Comparison of ENCODE assay signal across 27 mouse cellular contexts in the genomic region with DNA sequence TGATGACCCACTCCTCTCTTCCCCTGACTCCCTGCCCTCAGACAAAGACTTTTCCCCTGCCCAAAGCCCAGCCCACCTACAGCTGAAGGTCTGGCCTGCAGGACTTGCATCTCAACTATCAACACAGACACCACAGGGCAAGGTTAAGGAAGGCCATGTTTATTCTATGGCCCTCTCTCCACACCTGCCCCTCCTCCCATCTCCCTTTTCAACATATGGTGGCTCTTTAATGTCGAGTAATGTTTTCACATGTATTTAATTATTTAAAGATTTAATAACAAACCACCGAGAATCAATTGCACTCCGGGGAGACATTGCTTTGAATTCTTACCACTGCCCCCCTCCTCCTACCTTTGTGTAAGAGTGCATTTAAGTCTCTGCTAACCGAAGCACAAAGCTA.
DNase-seq lines count a peak whose midpoint lies in the region; ATAC-seq and TF ChIP-seq lines count a peak whose summit lies in the region.
"Had no signal": no experiment of that assay in that cellular context is flagged by ENCODE, and none has a peak within 500 bp of the region (broad histone marks: within the 10 kb centered on the region; RNA-seq: fewer than 3 reads in every experiment).

No protein-coding gene starts in this region.

- H3K4me3 ChIP-seq in midbrain, embryonic 14.5 days (replicated peaks; ENCODE audit: low read depth, low read length) = no peak overlapping the region
- no peak overlapping the region for H3K4me3 ChIP-seq in midbrain, postnatal 0 days (ENCODE audit: low read depth, low read length)
- no peak overlapping the region for H3K4me3 ChIP-seq in neural tube, embryonic 13.5 days
- H3K4me3 ChIP-seq: embryonic facial prominence, embryonic 15.5 days; forebrain, embryonic 15.5 days; heart, embryonic 12.5 days had no signal

- no peaks in the 10 kb centered on the region for H3K9me3 ChIP-seq in midbrain, embryonic 14.5 days (ENCODE audit: control insufficient read depth, low read length)
- H3K9me3 ChIP-seq in midbrain, postnatal 0 days (ENCODE audit: low read length) = no peaks in the 10 kb centered on the region
- no peaks in the 10 kb centered on the region for H3K9me3 ChIP-seq in neural tube, embryonic 13.5 days
- H3K9me3 ChIP-seq: embryonic facial prominence, embryonic 15.5 days; forebrain, embryonic 15.5 days; heart, embryonic 12.5 days had no signal

- no peaks in the 10 kb centered on the region for H3K27me3 ChIP-seq in midbrain, embryonic 14.5 days (ENCODE audit: control insufficient read depth, insufficient read depth, low read length)
- no peaks in the 10 kb centered on the region for H3K27me3 ChIP-seq in midbrain, postnatal 0 days (ENCODE audit: insufficient read depth, low read length)
- H3K27me3 ChIP-seq in neural tube, embryonic 13.5 days = no peaks in the 10 kb centered on the region
- H3K27me3 ChIP-seq: embryonic facial prominence, embryonic 15.5 days; forebrain, embryonic 15.5 days; heart, embryonic 12.5 days had no signal

- no peak overlapping the region for H3K27ac ChIP-seq in midbrain, embryonic 14.5 days (replicated peaks; ENCODE audit: low read depth, low read length)
- H3K27ac ChIP-seq in midbrain, postnatal 0 days (ENCODE audit: low read depth, low read length) = no peak overlapping the region
- H3K27ac ChIP-seq in neural tube, embryonic 13.5 days (replicated peaks) = peak overlapping the region; percentile 25
- H3K27ac ChIP-seq: embryonic facial prominence, embryonic 15.5 days; forebrain, embryonic 15.5 days had no signal

- H3K4me2 ChIP-seq in midbrain, embryonic 14.5 days (ENCODE audit: low read length) = no peak overlapping the region
- no peak overlapping the region for H3K4me2 ChIP-seq in midbrain, postnatal 0 days (ENCODE audit: low read depth, low read length, poor library complexity, severe bottlenecking)
- no peak overlapping the region for H3K4me2 ChIP-seq in neural tube, embryonic 13.5 days
- H3K4me2 ChIP-seq: embryonic facial prominence, embryonic 15.5 days; forebrain, embryonic 15.5 days; heart, embryonic 12.5 days; liver, embryonic 11.5 days had no signal

- no peak for TF ChIP-seq CTCF in midbrain, postnatal 0 days (IDR thresholded peaks at IDR 0.05)

- peak; percentile 37 for DNase-seq in heart, adult 11 months
- DNase-seq in heart, postnatal 14 days = no peak
- peak; percentile 26 for DNase-seq in midbrain, embryonic 14.5 days
- DNase-seq in midbrain, postnatal 0 days (ENCODE audit: low spot score) = no peak
- peak; percentile 28 for DNase-seq in forelimb bud, embryonic 11.5 days (ENCODE audit: low read depth, low spot score)
- no peak for DNase-seq in cerebellum, adult 11 months
- DNase-seq in gastrocnemius, postnatal 25 days = no peak
- DNase-seq: adrenal gland, postnatal 10 days; cerebellum, adult 2 months; cerebellum, postnatal 36 days; gastrocnemius, postnatal 10 days; heart, adult 18-20 months; heart, postnatal 10 days; kidney, postnatal 36 days; left cerebral cortex, postnatal 4 days; liver, postnatal 0 days; retina, postnatal 1 day; right cerebral cortex, postnatal 25 days; spleen, adult 18-20 months had no signal

- intact Hi-C loops in heart, postnatal 14 days (cut with DNase I) = no loop called here

- no peaks in the 10 kb centered on the region for H3K36me3 ChIP-seq in midbrain, embryonic 14.5 days (ENCODE audit: control insufficient read depth, insufficient read depth, low read length)
- no peaks in the 10 kb centered on the region for H3K36me3 ChIP-seq in midbrain, postnatal 0 days (ENCODE audit: insufficient read depth, low read length)
- H3K36me3 ChIP-seq in neural tube, embryonic 13.5 days = no peaks in the 10 kb centered on the region
- H3K36me3 ChIP-seq: embryonic facial prominence, embryonic 15.5 days; forebrain, embryonic 15.5 days; heart, embryonic 12.5 days had no signal

- 46% methylated on average over 4 of the region's 4 CpGs for whole genome bisulfite sequencing in midbrain, embryonic 14.5 days
- WGBS in midbrain, postnatal 0 days = 43% methylated on average over 4 of the region's 4 CpGs
- 30% methylated on average over 4 of the region's 4 CpGs for WGBS in neural tube, embryonic 13.5 days

- ATAC-seq in midbrain, embryonic 14.5 days (ENCODE audit: low FRiP score, low TSS enrichment) = no peak
- no peak for ATAC-seq in midbrain, postnatal 0 days (ENCODE audit: low FRiP score)
- peak; percentile 69 for ATAC-seq in neural tube, embryonic 13.5 days (ENCODE audit: low read depth)
- ATAC-seq: forebrain, embryonic 15.5 days; hindbrain, embryonic 16.5 days; intestine, postnatal 0 days; liver, postnatal 0 days; lung, postnatal 0 days had no signal

- H3K9ac ChIP-seq in midbrain, embryonic 14.5 days (replicated peaks; ENCODE audit: low read length) = no peak overlapping the region
- no peak overlapping the region for H3K9ac ChIP-seq in midbrain, postnatal 0 days (replicated peaks; ENCODE audit: low read length, poor library complexity, severe bottlenecking)
- H3K9ac ChIP-seq in neural tube, embryonic 13.5 days = no peak overlapping the region
- H3K9ac ChIP-seq: embryonic facial prominence, embryonic 15.5 days; forebrain, embryonic 15.5 days; heart, embryonic 12.5 days; liver, postnatal 0 days had no signal

- H3K4me1 ChIP-seq in midbrain, embryonic 14.5 days (ENCODE audit: control insufficient read depth, insufficient read depth, low read length) = no peaks in the 10 kb centered on the region
- H3K4me1 ChIP-seq in midbrain, postnatal 0 days (ENCODE audit: insufficient read depth, low read length) = no peaks in the 10 kb centered on the region
- H3K4me1 ChIP-seq in neural tube, embryonic 13.5 days (replicated peaks) = peaks cover 13% of the 10 kb centered on the region
- H3K4me1 ChIP-seq: embryonic facial prominence, embryonic 15.5 days; forebrain, embryonic 15.5 days; heart, embryonic 12.5 days had no signal

Comparison
In these comparisons a context has a peak if more than half of its experiments do, and no peak if none do; other contexts are left out.
1. DNase-seq: peak in heart, adult 11 months (single experiment), midbrain, embryonic 14.5 days (single experiment) and forelimb bud, embryonic 11.5 days (single experiment); none in heart, postnatal 14 days (0 of 2), midbrain, postnatal 0 days (single experiment), cerebellum, adult 11 months (single experiment) and gastrocnemius, postnatal 25 days (single experiment).